Comparison of ENCODE assay signal across 10 mouse cellular contexts in the genomic region with DNA sequence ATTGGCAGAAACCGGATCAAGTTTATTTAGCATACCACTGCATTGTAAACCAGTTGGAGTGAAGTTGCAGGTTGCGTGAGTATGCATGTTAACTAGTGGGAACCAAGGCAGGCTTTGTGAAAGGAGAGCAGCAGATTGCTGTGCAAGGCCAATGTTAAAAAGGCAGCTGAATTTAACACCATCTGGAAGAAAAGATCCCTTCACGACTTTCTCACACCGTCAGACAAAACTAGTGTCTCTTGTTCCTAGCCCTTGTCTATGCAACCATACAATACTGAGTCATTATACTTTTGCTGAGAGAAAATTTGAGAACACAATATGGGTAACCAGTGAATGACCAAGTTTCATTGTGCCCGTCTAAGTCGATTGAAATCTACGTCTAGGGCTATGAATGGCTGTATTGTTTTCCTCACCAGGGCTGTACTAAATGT.
DNase-seq lines count a peak whose midpoint lies in the region; ATAC-seq lines count a peak whose summit lies in the region.
"Had no signal": no experiment of that assay in that cellular context is flagged by ENCODE, and none has a peak within 500 bp of the region (broad histone marks: within the 10 kb centered on the region; RNA-seq: fewer than 3 reads in every experiment).

No protein-coding gene starts in this region.

- DNase-seq in kidney, postnatal 14 days: no peak
- DNase-seq in embryonic facial prominence, embryonic 10.5 days (ENCODE audit: low spot score): no peak
- DNase-seq in thymus, postnatal 10 days (ENCODE audit: low spot score in 2 of 2): no peak
- DNase-seq in urinary bladder, postnatal 36 days (ENCODE audit: low spot score in 2 of 2): no peak
- DNase-seq in ovary, postnatal 10 days (ENCODE audit: low spot score): no peak

- no peak overlapping the region for H3K4me2 ChIP-seq in kidney, embryonic 16.5 days (replicated peaks; ENCODE audit: low read depth, low read length)
- peak overlapping the region; percentile 87 for H3K4me2 ChIP-seq in hindbrain, embryonic 13.5 days
- H3K4me2 ChIP-seq in neural tube, embryonic 14.5 days (ENCODE audit: low read depth, low read length): peak overlapping the region; percentile 89

- no peaks in the 10 kb centered on the region for H3K36me3 ChIP-seq in kidney, embryonic 16.5 days (ENCODE audit: insufficient read depth, low read length)
- H3K36me3 ChIP-seq in embryonic facial prominence, embryonic 10.5 days (replicated peaks): no peaks in the 10 kb centered on the region
- H3K36me3 ChIP-seq in hindbrain, embryonic 13.5 days: peaks cover 27% of the 10 kb centered on the region
- H3K36me3 ChIP-seq in neural tube, embryonic 14.5 days (ENCODE audit: control insufficient read depth, insufficient read depth, low read length): peaks cover 19% of the 10 kb centered on the region; the same call in 1 of the 2 replicates

- H3K4me3 ChIP-seq in kidney, embryonic 16.5 days (ENCODE audit: low read length): no peak overlapping the region
- peak overlapping the region; percentile 16; the same call in 1 of the 2 replicates for H3K4me3 ChIP-seq in embryonic facial prominence, embryonic 10.5 days
- H3K4me3 ChIP-seq in hindbrain, embryonic 13.5 days: peak overlapping the region; percentile 59
- H3K4me3 ChIP-seq in neural tube, embryonic 14.5 days (ENCODE audit: low read depth, low read length): peak overlapping the region; percentile 90
- H3K4me3 ChIP-seq: erythroblast, embryonic 14.5 days had no signal

- no peak for ATAC-seq in kidney, embryonic 16.5 days (ENCODE audit: low FRiP score, low TSS enrichment)
- no peak for ATAC-seq in hindbrain, embryonic 13.5 days (ENCODE audit: low FRiP score)
- ATAC-seq in neural tube, embryonic 14.5 days (ENCODE audit: low read depth): no peak

- 35% methylated on average over 7 of the region's 7 CpGs for WGBS in kidney, embryonic 16.5 days
- 15% methylated on average over 7 of the region's 7 CpGs for WGBS in embryonic facial prominence, embryonic 10.5 days
- 8% methylated on average over 7 of the region's 7 CpGs for WGBS in hindbrain, embryonic 13.5 days
- 11% methylated on average over 7 of the region's 7 CpGs for WGBS in neural tube, embryonic 14.5 days

- H3K9ac ChIP-seq in kidney, embryonic 16.5 days (replicated peaks; ENCODE audit: low read length): no peak overlapping the region
- peak overlapping the region; percentile 73 for H3K9ac ChIP-seq in hindbrain, embryonic 13.5 days
- H3K9ac ChIP-seq in neural tube, embryonic 14.5 days (replicated peaks; ENCODE audit: low read depth, low read length): peak overlapping the region; percentile 90

- peak overlapping the region; percentile 29; the same call in 1 of the 2 replicates for H3K27ac ChIP-seq in kidney, embryonic 16.5 days (ENCODE audit: low read length)
- H3K27ac ChIP-seq in embryonic facial prominence, embryonic 10.5 days (replicated peaks): no peak overlapping the region
- peak overlapping the region; percentile 99 for H3K27ac ChIP-seq in hindbrain, embryonic 13.5 days
- peak overlapping the region; percentile 90 for H3K27ac ChIP-seq in neural tube, embryonic 14.5 days (ENCODE audit: low read depth, low read length)
- H3K27ac ChIP-seq: macrophage had no signal

- peaks cover 14% of the 10 kb centered on the region; the same call in 1 of the 2 replicates for H3K4me1 ChIP-seq in kidney, embryonic 16.5 days (ENCODE audit: insufficient read depth, low read length)
- peaks cover 16% of the 10 kb centered on the region for H3K4me1 ChIP-seq in embryonic facial prominence, embryonic 10.5 days
- H3K4me1 ChIP-seq in hindbrain, embryonic 13.5 days (replicated peaks): peaks cover 34% of the 10 kb centered on the region
- peaks cover 13% of the 10 kb centered on the region; the same call in 1 of the 2 replicates for H3K4me1 ChIP-seq in neural tube, embryonic 14.5 days (ENCODE audit: control insufficient read depth, insufficient read depth, low read length)

- H3K9me3 ChIP-seq in kidney, embryonic 16.5 days (ENCODE audit: low read length): no peaks in the 10 kb centered on the region
- no peaks in the 10 kb centered on the region for H3K9me3 ChIP-seq in embryonic facial prominence, embryonic 10.5 days
- H3K9me3 ChIP-seq in hindbrain, embryonic 13.5 days: no peaks in the 10 kb centered on the region
- no peaks in the 10 kb centered on the region for H3K9me3 ChIP-seq in neural tube, embryonic 14.5 days (ENCODE audit: control insufficient read depth, low read length)

- peaks cover 73% of the 10 kb centered on the region for H3K27me3 ChIP-seq in kidney, embryonic 16.5 days (ENCODE audit: insufficient read depth, low read length)
- peaks cover 95% of the 10 kb centered on the region for H3K27me3 ChIP-seq in embryonic facial prominence, embryonic 10.5 days (replicated peaks; ENCODE audit: low read depth, poor library complexity, severe bottlenecking)
- no peaks in the 10 kb centered on the region for H3K27me3 ChIP-seq in hindbrain, embryonic 13.5 days
- H3K27me3 ChIP-seq in neural tube, embryonic 14.5 days (ENCODE audit: control insufficient read depth, insufficient read depth, low read length): no peaks in the 10 kb centered on the region
